Mouse (Mus musculus) CH12F3 (cell line): Measurements from ENCODE around the gene Dctn5.
"Not testable (repeated sequence)": the region's sequence is repeated elsewhere in the genome, so short reads cannot be mapped to it uniquely, and the experiment has no call there.

Experiments
- in situ Hi-C: fragments of 300-500 bp; cut with MboI; formaldehyde crosslinking; loops from 2 replicates; pipeline ENCODE4 v1.14.3; 2020; ENCODE audit warnings: low sequenced_read_pairs

Gene Dctn5

GRCm38 (mm10) chr7:122132497-122133337, at the start of gene Dctn5, which contains the start of gene Palb2:
Dctn5 (plus strand) TSS chr7:122133041.
Palb2 (minus strand) TSS chr7:122132985.
- in situ Hi-C loops = no loop called here

DNA sequence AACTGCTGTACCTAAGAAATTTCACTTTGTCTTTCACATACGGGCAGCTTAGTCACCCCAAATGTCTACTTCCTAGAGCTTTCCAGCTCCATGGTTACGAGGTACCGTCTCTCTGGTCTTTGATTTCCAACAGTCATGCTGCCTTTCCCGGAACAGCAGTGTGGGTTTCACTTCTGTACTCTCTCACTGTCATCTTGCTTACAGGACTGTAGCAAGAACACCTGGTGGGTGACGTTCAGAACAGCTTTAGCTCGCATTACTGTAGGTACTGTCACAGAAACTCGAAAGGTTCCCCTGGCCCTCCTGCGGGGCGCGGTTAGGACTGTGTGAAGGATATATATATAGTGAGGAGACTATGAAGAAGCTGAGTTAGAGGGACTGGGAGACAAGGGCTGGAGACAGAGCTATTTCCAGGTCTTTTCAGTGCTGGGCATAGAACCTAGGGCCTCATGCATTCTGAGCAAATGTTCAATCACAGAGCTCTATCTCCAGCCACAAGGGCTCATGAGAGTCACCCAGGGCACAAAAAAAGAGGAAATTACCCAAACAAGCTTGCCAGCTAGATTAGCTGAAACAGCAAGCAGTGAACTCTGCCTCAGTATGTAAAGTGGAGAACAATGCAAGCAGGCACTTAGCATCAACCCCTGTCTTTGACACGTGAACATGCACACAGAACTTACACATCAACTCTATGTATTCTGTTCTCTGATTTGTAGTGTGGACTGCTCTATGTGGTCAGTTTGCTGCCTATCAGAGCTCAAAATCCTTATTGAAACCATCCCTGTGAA, 45.5 kb upstream of the Dctn5 start:
- in situ Hi-C loops = no loop called here

GRCm38 (mm10) chr7:122094564-122095330, 38.1 kb upstream of the Dctn5 start:
- in situ Hi-C loops = no loop called here

- in situ Hi-C loops = no loop called here
Measured at GRCm38 (mm10) chr7:122098009-122098408, 34.8 kb upstream of the Dctn5 start.

GRCm38 (mm10) chr7:122099222-122099621, 33.6 kb upstream of the Dctn5 start:
- in situ Hi-C loops = no loop called here

- in situ Hi-C loops = not testable (repeated sequence)
Measured at GRCm38 (mm10) chr7:122101014-122101746, 31.7 kb upstream of the Dctn5 start.

GRCm38 (mm10) chr7:122101747-122102244, 31.0 kb upstream of the Dctn5 start, which contains the start of gene Ndufab1:
Ndufab1 (minus strand) TSS chr7:122101886.
- in situ Hi-C loops = no loop called here

- in situ Hi-C loops = no loop called here
Measured at GRCm38 (mm10) chr7:122108206-122108605, 24.6 kb upstream of the Dctn5 start.

DNA sequence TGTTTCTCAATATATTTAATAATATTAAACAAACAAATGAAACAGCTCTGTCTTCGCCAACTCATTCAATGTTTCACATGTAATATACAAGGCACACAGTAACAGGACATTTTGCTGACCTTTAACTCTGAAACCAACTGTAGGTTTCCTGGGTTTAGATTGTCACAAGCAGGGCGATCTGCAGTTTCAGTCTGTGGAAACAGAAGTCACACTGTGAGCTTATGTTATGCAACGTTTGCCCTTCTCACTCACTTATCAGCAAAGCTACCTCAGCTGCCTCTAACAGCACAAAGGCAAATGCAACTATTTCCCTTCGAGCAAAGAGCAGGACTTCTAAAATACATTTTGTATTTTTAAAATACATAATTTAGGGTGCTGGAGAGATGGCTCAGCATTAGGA, 9.3 kb upstream of the Dctn5 start:
- in situ Hi-C loops = no loop called here

GRCm38 (mm10) chr7:122125636-122126035, 7.2 kb upstream of the Dctn5 start:
- in situ Hi-C loops = no loop called here

DNA sequence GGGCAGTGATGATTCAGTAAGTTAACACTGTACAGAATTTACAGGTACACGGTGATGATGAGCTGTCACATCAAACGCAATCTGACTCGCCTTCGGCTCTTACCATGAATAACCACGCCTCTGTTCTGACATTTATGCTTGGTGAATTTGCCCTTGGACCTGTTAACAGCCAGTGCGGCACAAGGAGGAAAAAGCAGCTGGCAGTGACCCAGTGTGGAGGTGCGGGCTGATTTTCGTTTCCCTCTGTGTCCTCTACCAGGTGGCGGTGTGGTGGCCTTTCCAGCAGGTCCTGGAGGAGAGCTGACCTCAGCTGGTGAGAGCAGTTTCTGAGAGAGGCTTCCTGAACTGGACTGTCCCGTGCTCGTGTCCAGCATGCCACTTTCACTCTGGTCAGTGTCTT, 5.9 kb upstream of the Dctn5 start:
- in situ Hi-C loops = no loop called here

DNA sequence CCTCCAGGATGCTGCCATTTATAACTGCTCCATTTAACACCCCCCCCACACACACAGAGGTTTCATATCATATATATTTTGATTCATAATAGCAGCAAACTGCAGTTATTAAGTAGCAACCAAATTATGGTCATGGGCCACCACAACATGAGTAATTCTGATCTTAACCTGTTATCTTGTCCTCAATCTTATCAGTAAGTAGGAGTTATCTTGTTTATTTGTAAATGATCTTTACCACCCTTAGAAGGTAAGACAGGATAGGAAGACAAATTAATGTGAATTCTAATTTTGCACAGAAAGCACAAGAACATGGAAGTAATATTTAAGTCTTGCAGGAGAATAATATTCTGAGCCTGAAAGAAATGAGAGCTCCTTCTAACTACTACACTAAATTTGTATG, 1.0 kb upstream of the Dctn5 start:
- in situ Hi-C loops = no loop called here

DNA sequence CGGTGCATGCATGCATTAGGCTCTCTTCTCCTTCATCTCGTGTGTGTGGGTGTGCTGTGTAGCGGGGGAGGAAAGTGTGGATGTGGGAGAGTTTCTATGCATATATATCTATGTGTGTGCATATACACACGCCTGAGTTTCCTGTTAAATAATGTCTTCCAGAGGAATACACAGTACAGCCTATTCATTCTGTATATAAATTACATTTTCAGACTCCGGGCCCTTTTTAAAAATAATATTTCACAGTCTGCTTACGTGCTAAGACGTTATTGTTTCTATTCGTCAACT, 441 bp downstream of the Dctn5 start:
- in situ Hi-C loops = no loop called here

DNA sequence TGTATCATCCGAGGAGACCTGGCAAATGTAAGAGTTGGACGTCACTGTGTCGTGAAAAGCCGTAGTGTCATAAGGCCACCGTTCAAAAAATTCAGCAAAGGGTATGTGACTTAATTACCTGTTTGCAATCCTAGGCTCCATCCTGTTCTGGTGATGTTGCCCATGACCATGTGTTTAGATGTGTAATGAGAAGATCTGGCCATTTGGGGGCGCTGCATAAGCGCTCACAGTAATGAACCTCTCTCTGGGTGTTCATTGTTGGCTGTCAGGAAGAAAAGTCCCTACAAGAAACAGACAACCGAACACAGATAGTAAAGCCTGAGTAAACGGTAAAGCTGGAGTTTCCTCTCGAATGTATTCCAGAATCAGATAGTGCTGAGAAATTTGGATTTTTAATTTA, 2.2 kb downstream of the Dctn5 start:
- in situ Hi-C loops = no loop called here

- in situ Hi-C loops = no loop called here
Measured at GRCm38 (mm10) chr7:122137071-122137470, 4.2 kb downstream of the Dctn5 start.

DNA sequence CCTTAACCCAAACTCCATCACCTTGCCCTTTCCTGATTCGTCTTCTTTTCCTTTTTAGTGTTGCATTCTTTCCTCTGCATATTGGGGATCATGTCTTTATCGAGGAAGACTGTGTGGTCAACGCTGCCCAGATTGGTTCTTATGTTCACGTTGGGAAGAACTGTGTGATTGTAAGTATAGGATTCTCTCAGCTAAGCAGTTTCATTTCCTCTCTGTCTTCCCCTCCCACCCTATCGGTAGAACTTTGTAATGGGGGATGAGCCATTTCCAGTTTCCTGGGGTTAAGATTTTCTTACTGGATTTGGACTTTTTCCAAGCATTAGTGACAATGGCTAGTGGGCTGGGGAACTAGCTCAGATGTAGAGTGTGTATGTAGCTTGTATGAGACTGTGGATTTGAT, 5.3 kb downstream of the Dctn5 start:
- in situ Hi-C loops = no loop called here

DNA sequence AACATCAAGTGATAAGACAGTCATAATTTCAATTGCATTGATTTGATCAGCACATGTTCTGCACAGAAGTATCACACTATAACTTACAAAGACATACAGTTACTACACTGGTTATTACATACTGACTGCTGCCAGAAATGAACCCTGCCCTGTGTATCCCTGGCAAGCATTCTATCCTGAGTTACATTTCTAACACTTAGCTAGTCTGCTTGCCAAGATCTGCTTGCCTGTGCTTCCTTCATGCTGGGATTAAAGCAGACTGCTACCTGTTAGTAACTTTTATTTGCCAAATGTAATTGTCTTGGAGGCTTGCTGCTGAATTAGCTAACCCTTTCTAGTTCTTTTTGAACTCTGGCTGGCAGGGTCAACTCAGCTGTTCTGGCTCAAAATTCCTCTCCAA, 8.2 kb downstream of the Dctn5 start:
- in situ Hi-C loops = no loop called here

DNA sequence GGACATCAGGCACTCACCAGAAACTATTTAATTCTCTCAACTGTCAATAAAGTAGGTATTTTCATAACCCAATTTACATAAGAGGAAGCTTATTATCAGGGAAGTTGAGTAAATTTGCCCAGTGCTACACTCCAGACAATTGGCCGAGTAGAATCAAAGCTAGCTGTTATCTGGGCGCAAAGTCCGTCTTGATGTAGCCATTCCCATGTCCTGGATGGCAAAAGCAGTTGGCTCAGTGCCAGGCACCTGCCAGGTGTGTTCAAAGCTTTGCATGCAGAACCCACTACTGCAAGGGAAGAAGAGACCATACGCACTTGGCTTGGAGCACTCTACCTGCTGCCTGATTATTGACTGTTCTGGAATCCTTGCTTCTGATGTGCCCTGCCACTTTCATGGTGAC, 19.6 kb downstream of the Dctn5 start:
- in situ Hi-C loops = no loop called here

- in situ Hi-C loops = no loop called here
Measured at GRCm38 (mm10) chr7:122158488-122158887, 25.6 kb downstream of the Dctn5 start.
